31 mouse cellular contexts compared by ENCODE assay signal in the genomic region with DNA sequence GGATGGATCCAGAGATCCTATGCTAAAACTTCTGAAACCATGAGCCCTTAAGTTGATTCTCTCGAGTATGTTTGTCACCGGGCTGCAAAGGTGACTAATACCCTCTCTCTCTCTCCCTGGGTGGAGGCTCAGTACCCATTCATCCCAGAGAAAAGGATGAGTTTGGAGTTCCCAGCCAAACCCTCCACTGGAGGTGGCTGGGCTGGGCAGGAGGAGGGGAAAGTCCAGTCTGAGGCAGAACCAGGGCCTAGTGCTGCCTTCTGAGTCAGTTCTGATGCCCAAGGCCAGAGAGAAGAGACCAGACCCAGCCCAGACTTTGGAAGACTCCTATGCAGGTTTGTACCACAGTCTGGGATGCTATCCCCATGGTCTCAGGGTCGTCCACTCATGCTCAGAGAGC. TPM values are rescaled to one million over a fixed set of nuclear protein-coding genes. Genes with fewer than 3 reads are reported as not detected.
DNase-seq lines count a peak whose midpoint lies in the region; TF ChIP-seq lines count a peak whose summit lies in the region.
"Had no signal": no experiment of that assay in that cellular context is flagged by ENCODE, and none has a peak within 500 bp of the region (broad histone marks: within the 10 kb centered on the region; RNA-seq: fewer than 3 reads in every experiment).

No protein-coding gene starts in this region.

- no peak overlapping the region for H3K4me3 ChIP-seq in heart, embryonic 10.5 days
- no peak overlapping the region for H3K4me3 ChIP-seq in embryonic fibroblast, embryonic 13.5 days (ENCODE audit: insufficient read depth, low read length)
- H3K4me3 ChIP-seq: embryonic facial prominence, embryonic 13.5 days; erythroblast, embryonic 14.5 days; heart, embryonic 12.5 days; limb, embryonic 13.5 days; lung, embryonic 15.5 days; midbrain, embryonic 12.5 days; stomach, embryonic 15.5 days had no signal

- no peak for TF ChIP-seq CTCF in embryonic fibroblast, embryonic 13.5 days (IDR thresholded peaks at IDR 0.05; ENCODE audit: borderline replicate concordance, insufficient read depth, low read length)

- intact Hi-C loops in heart, postnatal 36 days (cut with DNase I) = no loop called here

- 78% methylated on average over 3 of the region's 3 CpGs for WGBS in heart, embryonic 10.5 days

- peak; percentile 22; the same call in 1 of the 2 replicates for TF ChIP-seq POLR2A in embryonic fibroblast, embryonic 13.5 days (IDR thresholded peaks at IDR 0.05; ENCODE audit: low read depth, low read length)

- H3K27ac ChIP-seq in heart, embryonic 10.5 days = peak overlapping the region; percentile 47
- peak overlapping the region; percentile 97 for H3K27ac ChIP-seq in embryonic fibroblast, embryonic 13.5 days (ENCODE audit: insufficient read depth, low read length)
- H3K27ac ChIP-seq: limb, embryonic 13.5 days; liver, embryonic 14.5 days; lung, embryonic 15.5 days; midbrain, embryonic 12.5 days; stomach, embryonic 15.5 days had no signal

- no peaks in the 10 kb centered on the region for H3K36me3 ChIP-seq in heart, embryonic 10.5 days
- H3K36me3 ChIP-seq: embryonic facial prominence, embryonic 13.5 days; heart, embryonic 12.5 days; limb, embryonic 13.5 days; lung, embryonic 15.5 days; midbrain, embryonic 12.5 days; stomach, embryonic 15.5 days had no signal

- H3K9me3 ChIP-seq in heart, embryonic 10.5 days = no peaks in the 10 kb centered on the region
- H3K9me3 ChIP-seq: embryonic facial prominence, embryonic 13.5 days; heart, embryonic 12.5 days; limb, embryonic 13.5 days; lung, embryonic 15.5 days; midbrain, embryonic 12.5 days; stomach, embryonic 15.5 days had no signal

- H3K4me1 ChIP-seq in heart, embryonic 10.5 days = peaks cover 54% of the 10 kb centered on the region
- H3K4me1 ChIP-seq in embryonic fibroblast, embryonic 13.5 days (ENCODE audit: control insufficient read depth, insufficient read depth, low read length) = peaks cover 17% of the 10 kb centered on the region

- DNase-seq in adrenal gland, adult (ENCODE audit: inconsistent age in 2 of 2, low spot score in 1 of 2) = peak; percentile 45 to 50
- no peak for DNase-seq in adrenal gland, adult 8-10 months
- no peak for DNase-seq in heart, embryonic 10.5 days (ENCODE audit: low spot score)
- DNase-seq in heart, postnatal 36 days = no peak
- DNase-seq in ovary, postnatal 36 days (ENCODE audit: low spot score) = peak; percentile 2
- DNase-seq in ovary, postnatal 14 days (ENCODE audit: low spot score) = no peak
- DNase-seq in lung, adult 18-20 months = no peak
- DNase-seq: cerebellum, adult 18-20 months; cerebellum, postnatal 10 days; gastrocnemius, postnatal 10 days; kidney, adult 18-20 months; kidney, postnatal 36 days; lung, postnatal 36 days; right cerebral cortex, postnatal 25 days; thymus, adult 18-20 months; thymus, postnatal 25 days had no signal

- peaks cover 15% of the 10 kb centered on the region for H3K27me3 ChIP-seq in heart, embryonic 10.5 days (ENCODE audit: insufficient read depth, poor library complexity, severe bottlenecking)
- H3K27me3 ChIP-seq: embryonic facial prominence, embryonic 13.5 days; limb, embryonic 13.5 days; lung, embryonic 15.5 days; stomach, embryonic 15.5 days had no signal

RNA-seq across cellular contexts. Expression of a gene that starts 9.4 kb away (rescaled TPM):
- total RNA-seq in adrenal gland, adult 8-10 months (2022) = under 1 TPM in 1 of 4 experiments, not detected in 3; 0.28 TPM
- 1.1 and 2.0 TPM in 2 replicates for polyA plus RNA-seq in heart, embryonic 10.5 days (2016; fragmentation: Nextera tagmentation; extraction: Ambion mirVana)
- not detected for total RNA-seq in heart, postnatal 36 days (2021)
- polyA plus RNA-seq in embryonic fibroblast, embryonic 13.5 days (2011; ENCODE audit: insufficient read length, low read depth, missing spikeins) = not detected in 2 replicates
- total RNA-seq: adrenal gland, postnatal 36 days; hematopoietic stem cell, adult 5-6 weeks; MEL had no signal
- polyA plus RNA-seq: embryonic facial prominence, embryonic 13.5 days; erythroblast, embryonic 14.5 days; forebrain, embryonic 11.5 days; forebrain, embryonic 16.5 days; intestine, embryonic 14.5 days; midbrain, embryonic 12.5 days had no signal

RNA-seq across cellular contexts. Expression of a gene that starts 22.7 kb away (rescaled TPM):
- 10 to 100 TPM; 28.1 to 56.5 (median 50.6) TPM for total RNA-seq in adrenal gland, adult 8-10 months (2022)
- polyA plus RNA-seq in heart, embryonic 10.5 days (2016; fragmentation: Nextera tagmentation; extraction: Ambion mirVana) = 26.1 and 34.2 TPM in 2 replicates
- total RNA-seq in heart, postnatal 36 days (2021) = 10 to 100 TPM; 26.6 to 61.0 TPM
- 96.4 and 125 TPM in 2 replicates for polyA plus RNA-seq in embryonic fibroblast, embryonic 13.5 days (2011; ENCODE audit: insufficient read length, low read depth, missing spikeins)

Comparison
In these comparisons a context has a peak if more than half of its experiments do, and no peak if none do; other contexts are left out.
1. DNase-seq: peak in adrenal gland, adult (2 of 2) and ovary, postnatal 36 days (single experiment); none in adrenal gland, adult 8-10 months (single experiment), heart, embryonic 10.5 days (single experiment), heart, postnatal 36 days (0 of 2), ovary, postnatal 14 days (single experiment) and lung, adult 18-20 months (0 of 2).